Mouse (Mus musculus) cerebral cortex, adult 2 months (tissue): ENCODE data around the gene Abr.

Source experiments
- WGBS: fragments of 180-500 bp; shearing (Covaris S2); methylation state at CpG from one replicate; pipeline ENCODE4 v1.1.7; 2018; 5-methylcytosine and 5-hydroxymethylcytosine counted together

Abr gene

DNA sequence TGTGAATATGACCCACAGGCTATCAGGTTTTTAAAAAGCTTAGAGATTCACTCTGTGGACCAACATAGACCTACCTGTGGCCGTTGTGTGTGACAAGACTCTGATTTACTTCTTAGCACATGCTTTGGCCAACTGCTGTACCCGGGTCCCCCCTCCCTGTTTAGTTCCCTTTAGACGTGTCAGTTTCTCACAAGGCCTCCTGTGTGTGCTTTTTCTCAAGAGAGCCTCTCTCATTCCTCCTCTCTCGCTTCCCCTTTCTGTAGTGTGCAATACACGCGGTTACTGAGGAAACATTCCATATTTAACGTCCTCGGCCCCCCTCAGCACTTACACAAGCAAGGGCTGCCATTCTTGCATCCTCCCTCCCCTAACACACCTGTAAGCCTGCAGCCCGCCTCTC lies 163.4 kb downstream of the Abr start:
- 65% methylated on average over 9 of the region's 9 CpGs for WGBS

DNA sequence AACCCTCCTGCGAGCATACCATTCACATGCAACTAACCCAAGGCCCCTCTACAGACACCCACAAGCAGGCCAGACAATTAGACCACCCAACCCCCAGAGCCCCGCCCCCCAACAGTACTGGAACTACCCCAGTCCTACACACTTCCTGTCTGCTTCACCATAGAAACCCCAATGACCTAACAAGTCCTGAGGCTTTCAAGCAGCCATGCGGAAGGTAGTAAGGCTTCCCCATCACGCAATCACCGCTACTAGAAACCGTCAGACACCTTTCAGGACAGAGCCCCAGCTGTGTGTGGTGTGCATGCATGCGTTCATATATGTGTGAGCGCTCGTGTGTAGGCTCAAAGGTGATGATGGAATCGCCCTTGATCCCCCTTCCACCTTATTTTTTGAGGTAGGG lies 165.2 kb downstream of the Abr start:
- 70% methylated on average over 10 of the region's 10 CpGs for WGBS

DNA sequence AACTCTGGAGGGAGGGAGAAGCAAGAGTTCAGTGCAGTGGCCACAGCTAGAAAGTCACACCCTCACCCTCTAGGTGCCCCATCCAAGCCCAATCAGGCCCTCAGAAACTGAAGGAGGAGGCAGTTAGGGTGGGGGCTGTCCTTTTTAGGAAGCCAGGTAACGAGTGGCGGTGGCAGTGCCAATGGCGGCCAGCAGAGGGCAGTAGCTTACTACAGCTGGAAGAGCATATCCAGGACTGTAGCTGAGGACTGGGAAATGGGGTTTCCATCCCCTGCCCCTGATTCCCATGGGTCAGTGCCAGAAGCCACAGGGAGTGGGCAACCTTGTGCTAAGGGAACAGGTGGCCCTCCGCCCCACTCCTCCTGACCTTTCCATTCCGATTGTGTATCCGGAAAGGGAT lies 165.9 kb downstream of the Abr start:
- WGBS = 11% methylated on average over 6 of the region's 6 CpGs

DNA sequence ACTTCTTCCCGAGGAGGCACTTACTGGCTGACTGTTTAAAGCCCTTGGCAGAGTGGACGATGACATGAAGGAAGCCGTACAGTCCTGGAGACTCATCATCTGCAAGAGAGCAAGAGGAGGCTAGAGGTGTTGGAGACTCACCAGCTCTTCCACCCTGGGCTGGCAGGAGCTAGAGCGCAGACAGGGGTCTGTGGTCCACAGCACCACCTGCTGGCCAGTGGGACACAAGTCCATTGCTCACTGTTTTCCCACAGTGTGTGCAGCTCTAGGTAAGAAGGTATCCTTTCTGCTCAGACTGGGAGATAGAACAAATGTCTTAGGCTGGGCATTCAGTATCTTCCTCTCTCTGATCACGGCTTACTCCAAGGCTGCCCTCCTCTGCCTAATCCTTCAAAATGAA lies 167.6 kb downstream of the Abr start:
- WGBS = 44% methylated on average over 5 of the region's 5 CpGs

- 35% methylated on average over 3 of the region's 3 CpGs for WGBS
These were observed 171.9 kb downstream of the Abr start for GRCm38 (mm10) chr11:76450202-76450561.

- 28% methylated on average over 15 of the region's 15 CpGs for WGBS
These were observed 172.5 kb downstream of the Abr start for GRCm38 (mm10) chr11:76449520-76450201.

- 26% methylated on average over 10 of the region's 10 CpGs for WGBS
These were observed 175.9 kb downstream of the Abr start for GRCm38 (mm10) chr11:76446251-76446650.

GRCm38 (mm10) chr11:76445459-76445858 lies 176.7 kb downstream of the Abr start:
- WGBS = 50% methylated on average over 8 of the region's 8 CpGs

- 16% methylated on average over 3 of the region's 3 CpGs for WGBS
These were observed 182.4 kb downstream of the Abr start for GRCm38 (mm10) chr11:76439666-76440065.

DNA sequence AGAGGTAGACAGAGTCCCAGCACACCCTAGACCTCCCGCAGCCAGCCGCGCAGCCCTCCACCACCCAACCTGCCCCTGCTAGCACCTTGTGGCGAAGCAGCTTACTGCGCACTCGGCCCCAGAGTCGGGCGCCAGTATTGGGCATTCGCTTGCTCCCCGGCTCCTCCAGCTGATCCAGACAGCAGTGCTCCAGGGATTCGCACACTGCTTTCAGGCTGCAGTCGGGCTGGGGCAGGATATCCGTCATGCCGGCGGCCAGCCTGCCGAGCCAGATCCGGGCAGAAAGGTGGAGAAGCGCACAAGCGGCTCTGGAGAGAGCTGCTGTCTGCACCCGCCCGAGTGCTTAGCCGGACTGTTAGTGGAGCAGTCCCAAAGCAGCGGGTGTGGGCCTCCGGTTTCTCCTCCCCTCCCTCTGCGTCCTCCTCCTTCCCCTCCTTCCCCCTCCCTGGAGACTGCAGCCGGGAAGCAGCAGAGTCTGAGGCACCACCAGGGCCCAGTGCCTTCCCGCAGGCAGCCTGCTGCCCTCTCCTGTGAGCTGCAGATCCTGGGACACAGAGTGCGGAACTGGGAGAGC lies 185.2 kb downstream of the Abr start:
- WGBS = 20% methylated on average over 28 of the region's 28 CpGs

DNA sequence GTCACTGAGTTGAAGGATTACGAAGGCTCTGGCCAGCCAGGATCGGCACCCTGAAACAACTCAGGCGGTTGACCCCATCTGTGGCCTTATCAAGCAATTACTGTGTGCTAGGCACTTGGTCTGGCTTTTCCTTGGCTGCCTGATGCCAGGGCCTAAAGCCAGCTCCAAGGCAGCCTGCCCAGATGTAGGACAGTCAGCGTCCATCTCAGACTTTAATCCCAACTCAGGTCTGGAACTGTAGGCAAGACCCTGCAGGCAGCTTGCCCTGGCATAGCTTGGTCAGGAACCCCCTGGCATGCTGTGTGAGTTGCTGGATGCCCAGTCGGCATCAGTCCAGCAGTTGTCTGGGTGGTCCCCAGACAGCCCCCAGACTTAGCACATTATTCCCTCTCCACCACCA lies 186.1 kb downstream of the Abr start:
- WGBS = 66% methylated on average over 5 of the region's 5 CpGs

GRCm38 (mm10) chr11:76429966-76430631 lies 192.0 kb downstream of the Abr start:
- 69% methylated on average over 6 of the region's 6 CpGs for WGBS

- WGBS = 44% methylated on average over 7 of the region's 7 CpGs
These were observed 192.6 kb downstream of the Abr start for GRCm38 (mm10) chr11:76429556-76429955.

DNA sequence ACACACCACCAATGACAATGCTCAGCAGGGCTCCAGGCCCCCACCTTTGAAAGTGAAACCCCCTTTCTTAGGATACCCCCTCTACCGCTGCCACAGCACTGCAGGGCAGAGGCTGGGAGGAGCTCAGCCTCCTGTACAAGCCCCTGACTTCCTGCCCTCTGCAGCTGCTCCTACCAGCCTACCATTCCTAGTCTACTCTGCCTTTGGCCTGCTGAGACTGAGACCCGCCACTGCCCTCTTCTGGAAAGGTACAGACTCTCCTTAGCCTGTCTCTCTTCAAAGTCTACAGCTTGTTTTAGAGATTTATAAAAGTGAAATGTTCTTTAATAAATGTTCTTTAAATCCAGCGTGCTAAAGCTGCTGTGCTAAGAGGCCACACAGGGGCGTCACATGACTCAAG lies 193.1 kb downstream of the Abr start:
- WGBS = 71% methylated on average over 4 of the region's 4 CpGs

- WGBS = 37% methylated on average over 3 of the region's 3 CpGs
These were observed 194.3 kb downstream of the Abr start for GRCm38 (mm10) chr11:76427781-76428180.

GRCm38 (mm10) chr11:76425749-76426148 lies 196.4 kb downstream of the Abr start:
- 39% methylated on average over 6 of the region's 6 CpGs for WGBS

DNA sequence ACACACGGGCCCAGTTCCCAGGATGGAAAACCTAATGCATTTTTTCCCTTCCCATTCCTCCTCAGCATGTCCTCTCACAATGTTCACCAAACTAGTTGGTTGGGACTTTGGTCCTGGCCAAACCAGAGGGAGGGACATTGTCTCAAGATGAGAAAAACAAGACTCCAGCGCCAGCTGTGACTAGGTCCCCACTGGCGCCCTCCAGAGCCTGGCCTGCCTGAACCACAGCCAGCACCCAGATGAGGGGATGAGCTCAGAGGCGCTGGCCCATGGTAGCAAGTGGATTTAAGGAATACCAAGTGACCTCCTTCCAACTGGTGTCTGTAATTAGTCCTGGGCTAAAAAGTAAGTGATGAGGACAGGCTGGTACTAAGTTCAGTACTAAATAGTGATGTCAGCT lies 201.2 kb downstream of the Abr start:
- 44% methylated on average over 4 of the region's 4 CpGs for WGBS

DNA sequence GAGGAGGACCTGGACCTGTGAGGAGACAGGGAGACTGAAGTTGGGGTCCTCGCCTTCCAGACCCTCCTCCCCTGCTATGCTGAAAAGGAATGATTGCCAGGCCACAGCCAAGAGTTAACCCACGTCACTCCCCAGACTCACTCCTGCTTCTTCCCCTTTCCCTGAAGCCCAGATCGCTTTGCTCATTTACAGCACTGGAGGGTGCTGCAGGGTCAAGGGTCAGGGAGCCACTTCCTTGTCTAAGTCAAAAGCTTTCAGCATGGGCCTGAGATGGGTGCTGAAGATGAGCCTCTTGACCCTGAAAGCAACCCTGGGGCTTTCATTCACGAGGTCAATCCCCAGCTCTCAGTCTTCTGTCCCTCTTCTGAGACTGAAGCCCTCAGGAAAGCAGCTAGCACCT lies 202.9 kb downstream of the Abr start:
- WGBS = 65% methylated on average over 4 of the region's 4 CpGs

DNA sequence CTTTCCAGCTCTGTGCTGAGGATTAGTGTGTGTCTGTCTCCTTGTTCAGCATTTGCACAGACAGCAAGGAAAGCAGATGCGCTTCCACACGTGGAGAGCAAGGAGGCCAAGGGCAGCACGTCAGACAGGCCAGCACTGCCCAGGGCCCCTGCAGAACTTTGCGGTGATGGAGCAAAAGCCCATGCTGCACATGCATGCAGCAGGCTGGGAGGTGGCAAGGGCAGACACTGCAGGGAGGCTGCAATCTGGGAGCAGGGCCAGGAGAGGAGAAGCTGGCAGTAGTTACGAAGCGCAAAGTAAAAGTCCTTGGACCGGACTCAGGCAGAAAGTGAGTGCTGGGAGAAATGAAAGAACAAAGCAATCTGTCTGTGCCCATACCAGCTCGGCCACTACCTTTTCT lies 203.7 kb downstream of the Abr start:
- 28% methylated on average over 8 of the region's 8 CpGs for WGBS

DNA sequence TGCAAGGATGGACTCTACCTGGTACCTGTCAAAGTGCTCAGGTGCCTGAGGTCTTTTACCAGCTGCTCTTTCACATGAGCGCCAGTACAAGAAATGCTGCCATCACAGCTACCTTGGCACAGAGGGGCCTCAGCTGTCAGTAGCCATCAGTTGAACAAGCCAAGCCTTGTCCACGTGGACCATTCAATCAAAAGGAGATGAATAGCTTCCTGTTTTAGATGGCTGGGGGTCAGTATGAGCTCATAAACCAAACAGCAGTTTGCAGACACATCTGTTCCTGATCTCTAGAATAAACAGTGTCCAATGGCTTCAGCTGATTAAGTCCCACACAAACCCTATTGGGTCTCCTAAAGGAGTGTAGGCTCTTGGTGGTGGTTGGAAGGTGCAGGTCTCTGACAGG lies 206.1 kb downstream of the Abr start:
- 40% methylated on average over 2 of the region's 2 CpGs for WGBS

GRCm38 (mm10) chr11:76415001-76415400 lies 207.1 kb downstream of the Abr start:
- WGBS = 55% methylated on average over 4 of the region's 4 CpGs

GRCm38 (mm10) chr11:76413202-76413601 lies 208.9 kb downstream of the Abr start:
- WGBS = 75% methylated on average over 4 of the region's 4 CpGs

- 30% methylated on average over 12 of the region's 12 CpGs for WGBS
These were observed 211.3 kb downstream of the Abr start for GRCm38 (mm10) chr11:76410826-76411225.
